Mouse (Mus musculus) adrenal gland, adult 18-20 months (tissue): ENCODE data around the gene Ndufs2. TPM values are rescaled to one million over a fixed set of nuclear protein-coding genes. Genes with fewer than 3 reads are reported as not detected.

Experiments used
- DNase-seq, 2 experiments: peaks; one replicate each; pipeline ENCODE4 v3.0.0; 2021 to 2022; ENCODE audit warnings: low spot score in 2 of 2
- total RNA-seq, 2 experiments: library from RNA; stranded (reverse); gene quantifications; 1 replicate in 1 of 2; 2 replicates in 1 of 2; pipeline ENCODE4 v1.2.3; 2021

Ndufs2 gene
- total RNA-seq, 2 experiments from 2014 or later: 683 to 1,034 TPM

DNA sequence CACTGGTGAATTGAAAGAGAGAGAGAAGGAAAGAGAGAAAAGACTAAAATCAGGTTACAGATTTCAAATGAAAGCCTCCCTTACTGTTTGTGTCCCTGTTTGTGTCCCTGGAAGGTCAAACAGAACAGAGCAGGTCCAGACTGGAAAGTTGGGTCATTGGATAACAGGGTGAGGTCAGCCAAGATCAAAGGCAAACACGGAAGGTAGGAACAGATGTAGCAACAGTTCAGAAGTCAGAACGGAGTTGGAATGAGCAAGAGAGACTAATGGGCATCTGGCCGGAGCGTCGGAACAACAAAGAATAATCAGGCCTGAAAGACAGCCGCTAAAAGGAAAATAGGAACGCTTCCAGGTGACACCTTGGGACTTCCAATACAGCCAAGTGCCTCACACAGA, 46.9 kb downstream of the Ndufs2 start:
- DNase-seq: no peak

DNA sequence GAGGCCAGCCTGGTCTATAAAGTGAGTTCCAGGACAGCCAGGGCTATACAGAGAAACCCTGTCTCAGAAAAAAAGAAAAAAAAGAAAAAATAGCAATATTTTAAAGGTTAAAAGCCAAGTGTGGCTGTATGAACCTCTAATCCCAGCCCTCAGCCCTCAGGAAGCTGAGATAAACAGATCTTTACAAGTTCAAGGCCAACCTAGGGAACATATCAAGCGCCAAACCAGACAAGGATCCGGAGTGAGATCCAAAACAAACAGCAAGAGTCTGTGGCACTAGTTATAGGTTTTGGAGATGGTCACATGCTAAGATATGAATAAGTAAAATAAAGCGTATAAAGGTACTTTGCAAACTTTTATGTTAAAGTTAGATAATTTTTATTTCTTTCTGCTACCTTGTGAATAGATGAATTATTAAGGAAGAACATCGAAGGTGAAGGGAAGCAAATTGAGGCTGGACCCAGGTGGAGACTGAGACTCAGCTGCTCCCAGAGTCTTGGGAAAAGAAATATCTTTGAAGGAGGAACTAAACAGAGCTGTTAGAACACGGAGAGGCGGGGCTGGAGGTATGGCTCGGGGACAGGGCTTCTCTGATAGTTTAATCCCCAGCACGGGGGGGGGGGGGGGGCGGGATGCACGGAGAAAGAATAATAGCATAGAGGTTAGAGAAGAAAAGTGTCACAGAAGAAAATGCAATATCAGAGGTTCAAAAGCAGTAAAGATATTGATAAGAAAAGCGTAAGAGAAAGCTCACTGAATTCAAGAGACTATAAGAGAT, 47.5 kb downstream of the Ndufs2 start:
- DNase-seq: no peak

DNA sequence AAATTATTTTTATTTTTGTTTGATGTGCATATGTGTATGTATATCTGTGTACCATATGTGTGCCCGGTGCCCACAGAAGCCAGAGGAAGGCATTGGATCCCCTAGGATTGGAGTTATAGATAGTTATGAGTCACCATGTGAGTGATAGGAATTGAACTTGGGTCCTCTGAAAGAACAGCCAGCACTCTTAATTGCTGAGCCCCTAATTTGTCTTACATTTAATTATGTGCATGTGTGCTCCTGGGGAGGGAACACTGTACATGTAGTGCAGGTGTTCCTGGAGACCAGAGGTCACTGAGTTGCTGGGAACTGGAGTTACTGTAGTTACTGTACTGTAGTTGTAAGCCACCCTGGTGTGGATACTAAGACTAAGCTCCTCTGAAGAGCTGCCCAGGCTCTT, 50.4 kb downstream of the Ndufs2 start:
- DNase-seq: no peak

DNA sequence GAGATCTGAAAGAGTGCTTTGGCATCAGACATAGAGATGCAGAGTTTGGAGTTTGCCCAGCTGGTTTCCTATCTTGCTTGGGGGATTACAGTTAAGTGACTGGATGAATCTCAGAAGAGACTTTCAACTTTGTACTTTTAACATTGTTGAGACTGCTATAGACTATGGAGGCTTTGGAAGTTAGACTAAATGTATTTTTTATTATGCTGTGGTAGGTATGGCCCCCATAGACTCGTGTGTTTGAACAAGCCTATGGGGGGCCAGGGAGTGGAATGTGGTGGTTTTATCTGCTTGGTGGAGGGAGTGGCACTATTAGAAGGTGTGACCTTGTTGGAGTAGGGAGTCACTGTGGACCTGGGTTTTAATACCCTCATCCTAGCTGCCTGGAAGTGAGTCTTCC, 51.7 kb downstream of the Ndufs2 start:
- no peak for DNase-seq

DNA sequence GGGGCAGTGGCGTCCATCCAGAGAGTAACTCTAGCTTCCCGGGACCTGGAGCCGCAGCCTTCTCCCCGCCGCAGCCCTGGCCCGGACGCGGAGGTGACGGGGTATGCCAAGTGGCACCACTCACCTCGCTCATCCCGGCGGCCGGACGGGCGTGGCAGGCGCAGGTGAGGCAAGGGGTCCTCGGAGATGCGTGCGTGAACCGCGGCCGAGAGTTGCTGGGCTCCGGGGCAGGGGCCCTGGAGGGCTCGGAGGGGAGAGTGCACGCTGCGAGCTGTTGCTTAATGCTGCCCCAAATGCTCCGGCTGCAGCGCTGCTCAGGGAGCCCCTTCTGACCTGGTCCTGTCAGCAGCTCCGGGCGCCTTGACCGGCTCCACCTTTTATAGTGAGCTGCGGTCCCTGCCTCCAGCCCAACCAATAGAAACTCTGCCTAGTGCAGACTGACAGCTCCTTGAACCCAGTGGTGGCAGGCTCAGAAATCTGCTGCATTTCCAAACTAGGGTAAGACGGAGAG, 55.2 kb downstream of the Ndufs2 start, which contains the start of gene Pcp4l1:
TSS of gene Pcp4l1 (minus strand) at position 382 of the 511 bp plus-strand sequence.
- DNase-seq: peak; percentile 45 to 51

DNA sequence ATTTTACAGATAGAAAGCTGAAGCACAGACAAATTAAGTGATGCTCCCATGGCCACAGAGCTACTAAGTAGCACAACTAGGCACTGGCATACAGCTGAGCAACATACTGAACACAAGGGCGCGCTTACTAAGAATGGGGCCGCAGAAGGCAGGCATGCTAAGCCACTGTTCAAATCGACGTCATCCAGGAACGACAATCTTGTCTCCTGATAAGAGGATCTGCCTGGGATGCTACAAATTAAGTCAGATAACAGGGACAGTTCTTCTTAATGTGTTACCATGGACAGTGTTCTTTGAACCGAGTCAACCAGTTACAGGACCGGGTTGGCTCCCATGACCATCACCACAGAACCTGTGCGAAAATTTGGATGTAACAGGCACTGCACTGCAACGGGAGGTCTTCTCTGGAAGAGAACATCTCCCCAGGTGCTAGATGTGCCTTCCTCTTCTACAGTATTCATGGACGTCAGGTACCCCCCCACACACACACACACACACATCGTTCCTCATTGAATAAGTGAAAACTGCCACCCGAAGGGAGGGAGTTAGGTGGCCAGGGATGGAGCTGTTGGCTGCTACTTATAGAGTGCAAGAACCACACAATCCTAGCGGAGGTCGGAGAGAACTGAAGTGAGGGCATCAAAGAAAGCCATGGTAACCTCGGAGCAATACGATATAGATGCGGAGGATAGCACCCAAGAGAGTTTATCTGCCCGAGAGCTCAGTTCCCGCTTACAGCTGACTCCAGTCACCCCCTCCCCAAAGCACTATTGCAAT, 56.0 kb downstream of the Ndufs2 start:
- DNase-seq: no peak

DNA sequence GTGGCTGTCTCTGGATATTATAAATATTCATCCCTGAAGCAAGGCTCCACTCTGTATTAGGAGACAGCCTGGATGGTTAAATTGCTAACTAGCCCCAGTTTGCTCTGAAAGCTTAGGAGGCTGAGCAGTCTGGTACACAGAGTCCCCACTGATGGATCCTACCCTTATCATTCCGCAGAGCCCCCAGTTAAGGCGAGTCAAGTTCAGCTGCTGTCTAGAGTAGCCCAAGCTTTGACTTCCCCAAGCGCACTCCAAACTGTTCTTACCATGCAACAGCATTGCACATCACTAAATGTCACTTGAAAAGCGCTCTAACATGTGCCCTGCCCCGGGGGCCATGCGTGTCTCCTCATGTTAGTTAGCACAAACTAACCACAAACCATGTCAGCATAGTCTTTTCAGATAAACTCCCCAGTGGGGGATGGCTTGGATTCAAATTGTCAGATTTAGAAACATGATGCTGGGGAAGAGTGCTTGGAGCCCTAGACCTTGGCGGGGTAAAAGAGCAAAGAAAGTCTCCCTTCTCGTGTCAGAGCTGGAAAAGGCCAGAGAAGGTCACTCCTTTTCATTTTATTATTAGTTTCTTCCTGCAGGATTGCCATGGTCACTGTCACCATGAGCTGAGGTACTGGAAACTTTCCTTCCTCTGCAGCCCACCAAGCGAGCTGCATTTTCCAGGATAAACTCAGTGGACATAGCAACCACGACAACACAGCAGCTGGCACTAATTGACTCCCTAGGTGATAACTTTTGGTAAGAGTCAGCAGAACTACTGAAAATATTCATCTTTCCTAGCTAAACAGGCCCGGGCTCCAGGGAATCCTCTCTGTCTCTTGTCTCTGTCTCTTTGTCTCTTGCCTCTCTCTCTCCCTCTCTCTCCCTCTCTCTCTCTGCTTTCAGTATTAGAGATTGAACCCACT, 57.0 kb downstream of the Ndufs2 start:
- no peak for DNase-seq

DNA sequence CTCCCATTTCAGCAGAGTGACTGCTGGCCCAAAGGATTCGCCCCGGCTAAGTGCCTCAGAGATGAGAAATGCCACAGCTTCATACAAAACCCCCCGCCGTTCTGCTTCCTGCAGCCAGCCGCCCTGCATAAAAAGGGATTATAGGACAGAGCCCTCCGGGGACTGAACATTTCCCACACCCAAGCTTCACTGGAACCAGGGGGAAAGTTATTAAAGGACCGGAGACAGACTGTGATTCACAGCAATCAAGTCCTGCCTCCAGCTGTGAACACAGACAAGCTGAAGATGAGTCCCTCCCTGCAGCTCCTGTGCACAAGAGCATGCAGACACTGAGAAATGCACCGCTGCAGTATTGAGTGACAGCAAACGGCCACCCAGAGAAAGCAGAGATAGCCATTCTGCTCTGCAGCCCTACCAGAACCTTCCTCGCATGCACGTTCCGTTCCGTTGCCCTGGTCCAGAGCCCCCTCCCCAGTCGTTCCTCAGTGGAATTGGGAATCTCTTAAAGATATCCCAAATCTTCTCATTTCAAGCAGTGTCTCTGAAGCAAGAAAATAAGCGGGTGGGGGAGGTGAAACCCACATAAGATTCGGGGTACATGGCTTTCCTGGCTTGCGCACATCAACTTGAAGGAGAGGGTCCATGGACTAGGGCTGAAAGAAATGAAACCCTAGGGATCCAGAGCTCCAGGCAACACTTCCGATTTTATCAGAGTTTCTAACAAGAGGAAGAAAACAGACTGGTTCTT, 57.9 kb downstream of the Ndufs2 start:
- DNase-seq: no peak

DNA sequence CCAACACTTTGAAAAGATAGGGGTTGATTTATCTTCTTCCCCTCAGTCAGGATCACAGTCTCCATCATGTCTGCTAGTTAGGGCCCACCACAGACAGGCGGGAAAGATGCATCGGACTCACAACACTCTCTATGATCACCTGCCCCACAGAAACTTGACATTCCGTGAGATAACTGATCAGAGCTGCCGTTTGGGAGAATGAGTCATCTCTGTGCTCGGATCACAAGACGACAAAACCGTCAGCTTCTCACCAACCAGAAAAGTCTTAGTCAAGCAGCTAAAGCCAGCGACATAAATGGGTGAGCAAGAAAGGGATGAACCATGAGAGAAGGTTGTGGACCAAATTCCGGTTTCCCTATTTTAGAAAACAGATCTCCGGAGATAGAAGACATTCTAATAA, 58.9 kb downstream of the Ndufs2 start:
- DNase-seq: no peak

DNA sequence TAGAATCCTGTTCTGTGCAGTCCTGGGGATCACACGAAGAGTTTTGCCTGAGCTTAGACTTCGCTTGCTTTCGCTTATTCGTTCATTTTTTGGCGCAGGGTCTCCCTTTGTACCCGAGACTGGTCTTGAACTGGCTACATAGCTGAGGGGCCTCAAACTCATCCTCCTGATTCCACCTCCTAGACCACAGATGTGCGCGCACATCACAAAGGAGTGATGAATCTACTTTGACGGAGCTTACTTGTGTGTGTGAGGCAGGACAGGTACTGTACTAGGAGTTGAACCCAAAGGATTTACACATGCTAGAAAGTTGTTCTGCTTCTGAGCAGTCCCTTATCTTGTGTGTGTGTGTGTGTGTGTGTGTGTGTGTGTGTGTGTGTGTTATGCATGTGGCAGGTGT, 60.4 kb downstream of the Ndufs2 start:
- DNase-seq: no peak

DNA sequence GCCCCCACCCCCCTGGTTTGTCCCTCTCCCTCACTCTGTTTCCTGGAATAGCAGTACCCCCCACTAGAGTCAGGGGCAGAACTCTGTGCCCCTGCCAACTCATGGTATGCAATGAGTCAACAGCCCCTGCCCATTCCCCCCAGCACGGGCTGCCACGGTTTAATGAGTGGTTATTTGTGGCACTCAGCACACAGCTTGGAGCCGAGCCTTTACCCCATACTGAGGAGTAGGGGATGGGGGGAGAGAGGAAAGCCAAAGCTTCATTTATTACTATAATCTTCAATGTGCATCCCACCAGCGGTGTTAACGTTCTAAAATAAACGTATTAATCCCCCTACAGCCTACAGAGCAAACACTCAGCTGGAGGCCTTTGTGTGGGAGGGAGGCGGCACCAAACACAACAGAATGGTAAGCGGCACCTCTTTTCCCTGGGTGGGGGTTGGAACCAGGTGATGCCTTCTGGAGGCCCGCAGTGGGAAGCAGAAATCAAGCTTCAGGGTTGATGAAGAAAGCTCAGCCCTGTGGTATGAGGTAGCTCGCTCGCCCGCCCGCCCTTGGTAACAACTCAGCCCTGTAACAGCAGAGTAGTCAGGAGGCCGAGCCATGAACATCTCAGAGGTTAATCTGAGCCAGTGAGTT, 61.6 kb downstream of the Ndufs2 start:
- peak in 1 of 2 experiments; percentile 17 for DNase-seq

DNA sequence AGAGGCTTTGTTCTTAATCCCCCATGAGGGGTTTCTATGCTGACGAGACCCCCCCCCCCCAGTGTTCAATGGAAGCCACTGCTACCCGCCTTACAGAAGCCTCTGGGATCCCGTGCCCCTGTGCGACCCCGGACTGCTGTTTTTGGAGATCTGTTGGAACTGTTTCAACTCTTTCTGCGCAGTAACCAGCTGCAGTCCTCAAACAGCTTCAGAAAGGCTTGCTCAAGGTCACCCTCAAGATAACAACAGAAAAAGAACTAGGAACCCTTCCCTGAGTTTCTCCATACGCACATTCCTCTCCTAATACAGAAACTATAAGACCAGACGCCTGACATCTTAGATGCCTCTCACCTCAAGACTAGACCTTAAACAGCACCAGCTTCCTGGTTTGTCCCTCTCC, 62.1 kb downstream of the Ndufs2 start:
- DNase-seq: no peak

DNA sequence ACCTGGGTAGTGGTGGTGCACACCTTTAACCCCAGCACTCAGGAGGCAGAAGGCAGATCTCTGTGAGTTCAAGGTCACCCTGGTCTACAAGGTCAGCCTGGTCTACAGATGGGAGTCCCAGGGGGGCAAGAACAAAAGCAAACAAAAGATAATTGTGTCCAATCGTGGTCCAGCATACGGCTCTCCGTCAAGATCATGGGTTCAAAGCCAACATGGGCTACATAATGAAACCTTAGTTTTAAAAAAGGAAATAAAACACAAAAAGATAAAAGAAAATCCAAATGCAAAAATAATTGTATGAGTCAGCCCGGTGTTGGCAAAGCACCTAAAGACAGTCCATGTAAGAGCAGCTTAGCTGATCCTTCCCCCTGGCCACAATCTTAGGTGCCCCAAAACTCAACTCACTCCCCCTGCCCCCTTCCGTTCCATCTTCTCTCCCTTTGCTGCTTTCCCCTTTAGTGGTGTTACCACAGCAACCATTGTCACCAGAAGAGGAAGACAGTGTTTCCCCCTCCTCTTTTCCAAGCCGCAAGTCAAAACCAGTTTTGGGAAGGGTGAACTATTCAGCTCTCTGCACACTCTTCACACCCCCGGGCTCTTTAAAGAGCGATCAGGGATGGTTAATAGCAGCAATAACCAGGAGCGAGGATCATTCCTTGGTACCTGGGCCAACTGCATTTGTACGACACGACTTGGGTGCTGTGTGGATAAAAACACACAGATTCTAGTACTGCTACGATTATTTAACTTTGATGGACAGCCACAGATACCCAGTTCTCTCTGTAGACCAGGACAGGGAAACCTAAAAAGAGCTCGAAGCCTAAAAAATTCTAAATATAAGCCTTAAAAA, 63.1 kb downstream of the Ndufs2 start:
- no peak for DNase-seq

DNA sequence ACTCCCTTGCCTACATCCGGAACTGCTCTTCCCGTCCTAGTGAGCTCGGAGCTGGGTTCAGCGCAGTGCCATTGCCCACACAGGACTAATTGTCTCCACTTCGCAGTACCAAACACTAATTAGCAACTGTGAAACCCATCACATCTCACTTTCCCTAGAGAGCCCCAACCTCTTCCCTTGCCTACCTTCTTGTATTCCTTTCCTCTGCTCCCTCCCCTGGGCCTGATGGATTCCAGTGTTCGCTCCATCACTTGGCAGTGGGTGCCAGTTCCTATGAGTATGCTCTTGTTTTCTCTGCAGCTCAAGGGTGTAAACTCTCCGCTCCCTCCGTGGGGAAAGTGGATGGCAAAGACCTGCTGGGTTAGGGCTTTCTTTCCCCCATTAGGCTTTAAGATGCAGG, 65.5 kb downstream of the Ndufs2 start:
- DNase-seq: no peak

Other genes starting within 250 kb of the Ndufs2 start
- gene Fcgr4, start 232.5 kb downstream of the Ndufs2 start, total RNA-seq: 10 to 100 TPM in 1 of 2 experiments, 1 to 10 TPM in 1; 5.8 to 13.0 TPM
- 10 to 100 TPM; 17.7 to 32.8 TPM for gene Fcgr3, start 186.5 kb downstream of the Ndufs2 start, total RNA-seq
- gene Cfap126, start 137.5 kb downstream of the Ndufs2 start, total RNA-seq: 1 to 10 TPM; 3.0 to 4.2 TPM
- gene Sdhc, start 100.8 kb downstream of the Ndufs2 start, total RNA-seq: 100 to 1,000 TPM; 450 to 629 TPM
- gene Mpz, start 100.7 kb downstream of the Ndufs2 start, total RNA-seq: 1 to 10 TPM in 1 of 2 experiments, under 1 TPM in 1; 0.73 to 1.2 TPM
- gene Pcp4l1, start 55.1 kb downstream of the Ndufs2 start, total RNA-seq: 10 to 100 TPM; 51.7 to 52.5 TPM
- not detected for gene Nr1i3, start 37.4 kb downstream of the Ndufs2 start, total RNA-seq
- 10 to 100 TPM; 47.7 to 67.0 TPM for gene Tomm40l, start 28.9 kb downstream of the Ndufs2 start, total RNA-seq
- gene Apoa2, start 26.3 kb downstream of the Ndufs2 start, total RNA-seq: 1 to 10 TPM; 4.2 to 4.6 TPM
- 10 to 100 TPM; 23.2 to 46.7 TPM for gene Fcer1g, start 17.0 kb downstream of the Ndufs2 start, total RNA-seq
- gene Adamts4, start 967 bp downstream of the Ndufs2 start, total RNA-seq: 1 to 10 TPM; 1.5 to 3.8 TPM
- 10 to 100 TPM; 30.5 to 37.8 TPM for gene B4galt3, start 18.9 kb upstream of the Ndufs2 start, total RNA-seq
- 10 to 100 TPM; 39.4 to 43.1 TPM for gene Ppox, start 29.8 kb upstream of the Ndufs2 start, total RNA-seq
- 10 to 100 TPM; 38.5 to 41.8 TPM for gene Usp21, start 36.6 kb upstream of the Ndufs2 start, total RNA-seq
- 100 to 1,000 TPM; 147 to 168 TPM for gene Ufc1, start 43.6 kb upstream of the Ndufs2 start, total RNA-seq
- 10 to 100 TPM; 38.1 to 38.3 TPM for gene Dedd, start 77.8 kb upstream of the Ndufs2 start, total RNA-seq
- 10 to 100 TPM; 68.9 to 71.0 TPM for gene Nit1, start 94.3 kb upstream of the Ndufs2 start, total RNA-seq
- 100 to 1,000 TPM; 137 to 168 TPM for gene Pfdn2, start 94.3 kb upstream of the Ndufs2 start, total RNA-seq
- gene Klhdc9, start 109.4 kb upstream of the Ndufs2 start, total RNA-seq: 1 to 10 TPM; 1.3 to 2.4 TPM
- gene Nectin4, start 118.7 kb upstream of the Ndufs2 start, total RNA-seq: under 1 TPM; 0.20 to 0.45 TPM
- gene Arhgap30, start 137.6 kb upstream of the Ndufs2 start, total RNA-seq: 1 to 10 TPM; 3.6 to 6.8 TPM
- 10 to 100 TPM; 51.7 to 53.5 TPM for gene Usf1, start 159.9 kb upstream of the Ndufs2 start, total RNA-seq
- gene Tstd1, start 167.5 kb upstream of the Ndufs2 start, total RNA-seq: 1 to 10 TPM; 3.1 to 4.0 TPM
- 10 to 100 TPM; 29.3 to 36.4 TPM for gene F11r, start 186.1 kb upstream of the Ndufs2 start, total RNA-seq